Comparison of ENCODE assay signal across 19 mouse cellular contexts in the genomic region with DNA sequence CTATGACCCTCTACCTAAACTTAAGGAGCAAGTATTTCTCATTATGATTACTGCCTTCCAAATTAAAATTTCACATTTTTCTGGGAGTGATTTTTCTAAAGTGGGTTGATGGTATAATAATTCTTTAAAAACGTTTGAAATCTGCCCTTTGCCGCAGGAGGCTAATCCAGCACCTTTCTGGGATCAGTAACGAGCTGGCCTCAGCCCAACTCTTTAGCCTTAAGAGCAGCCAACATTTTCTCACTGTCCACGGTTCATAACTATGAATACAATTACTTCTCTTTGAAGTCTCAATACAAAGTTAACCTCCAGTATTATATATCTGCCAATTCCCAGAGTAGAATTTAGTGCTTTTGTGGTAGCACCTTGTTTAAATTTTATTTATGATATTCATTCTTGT.
A peak's percentile ranks its signal among the peaks of the same experiment; 100 is the strongest.
DNase-seq lines count a peak whose midpoint lies in the region; ATAC-seq and TF ChIP-seq lines count a peak whose summit lies in the region.
"Had no signal": no experiment of that assay in that cellular context is flagged by ENCODE, and none has a peak within 500 bp of the region (broad histone marks: within the 10 kb centered on the region; RNA-seq: fewer than 3 reads in every experiment).

No protein-coding gene starts in this region.

- no peak overlapping the region for H3K4me3 ChIP-seq in neural tube, embryonic 15.5 days (replicated peaks)
- H3K4me3 ChIP-seq: embryonic facial prominence, embryonic 12.5 days; forebrain, embryonic 12.5 days; heart, adult 2 months; heart, embryonic 15.5 days; hindbrain, embryonic 15.5 days had no signal

- no peaks in the 10 kb centered on the region for H3K4me1 ChIP-seq in neural tube, embryonic 15.5 days
- H3K4me1 ChIP-seq: embryonic facial prominence, embryonic 12.5 days; forebrain, embryonic 12.5 days; heart, embryonic 15.5 days had no signal

- H3K4me2 ChIP-seq in neural tube, embryonic 15.5 days, result no peak overlapping the region
- H3K4me2 ChIP-seq: embryonic facial prominence, embryonic 12.5 days; forebrain, embryonic 12.5 days; heart, embryonic 11.5 days; heart, embryonic 15.5 days; hindbrain, embryonic 15.5 days had no signal

- ATAC-seq in neural tube, embryonic 15.5 days (ENCODE audit: low FRiP score), result no peak
- ATAC-seq: forebrain, postnatal 0 days; intestine, embryonic 16.5 days had no signal

- H3K36me3 ChIP-seq in neural tube, embryonic 15.5 days, result no peaks in the 10 kb centered on the region
- H3K36me3 ChIP-seq: embryonic facial prominence, embryonic 12.5 days; forebrain, embryonic 12.5 days; heart, embryonic 15.5 days; hindbrain, embryonic 15.5 days had no signal

- no peaks in the 10 kb centered on the region for H3K27me3 ChIP-seq in neural tube, embryonic 15.5 days (replicated peaks)
- H3K27me3 ChIP-seq: embryonic facial prominence, embryonic 12.5 days; forebrain, embryonic 12.5 days; heart, embryonic 15.5 days; hindbrain, embryonic 15.5 days had no signal

- 40% methylated on average over 4 of the region's 4 CpGs for WGBS in neural tube, embryonic 15.5 days

- TF ChIP-seq POLR2A in brain, embryonic 14.5 days (IDR thresholded peaks at IDR 0.05; ENCODE audit: borderline replicate concordance, extremely low read depth, insufficient read depth, insufficient read length, poor library complexity, severe bottlenecking), result no peak

- no peak for TF ChIP-seq CTCF in brain, embryonic 14.5 days (IDR thresholded peaks at IDR 0.05; ENCODE audit: borderline replicate concordance, extremely low read depth, insufficient read depth, insufficient read length)

- H3K9me3 ChIP-seq in neural tube, embryonic 15.5 days (replicated peaks), result no peaks in the 10 kb centered on the region
- H3K9me3 ChIP-seq: embryonic facial prominence, embryonic 12.5 days; forebrain, embryonic 12.5 days; heart, embryonic 15.5 days; hindbrain, embryonic 15.5 days had no signal

- H3K27ac ChIP-seq in neural tube, embryonic 15.5 days (replicated peaks), result no peak overlapping the region
- H3K27ac ChIP-seq: embryonic facial prominence, embryonic 12.5 days; forebrain, embryonic 12.5 days; heart, adult 2 months; heart, embryonic 15.5 days; hindbrain, embryonic 15.5 days had no signal

- H3K9ac ChIP-seq in neural tube, embryonic 15.5 days (replicated peaks), result no peak overlapping the region
- H3K9ac ChIP-seq: embryonic facial prominence, embryonic 12.5 days; forebrain, embryonic 12.5 days; forebrain, postnatal 0 days; heart, embryonic 15.5 days; hindbrain, embryonic 15.5 days had no signal

- intact Hi-C loops in left cerebral cortex, postnatal 4 days (cut with DNase I), result no loop called here
- intact Hi-C loops in left cerebral cortex, postnatal 25 days (cut with DNase I), result no loop called here

- peak; percentile 69 to 77 for DNase-seq in cerebellum, postnatal 10 days
- no peak for DNase-seq in cerebellum, adult 9-11 months
- peak; percentile 25 for DNase-seq in left cerebral cortex, postnatal 4 days
- no peak for DNase-seq in left cerebral cortex, postnatal 25 days (ENCODE audit: low spot score in 2 of 2)
- peak; percentile 69 for DNase-seq in brain, embryonic 14.5 days (ENCODE audit: low read depth)
- DNase-seq in lung, postnatal 10 days, result no peak
- DNase-seq: adrenal gland, adult 8-10 months; adrenal gland, postnatal 36 days; forebrain, postnatal 0 days; gastrocnemius, postnatal 14 days; heart, adult 2 months; kidney, adult 8-10 months had no signal

Comparison
In these comparisons a context has a peak if more than half of its experiments do, and no peak if none do; other contexts are left out.
1. DNase-seq: peak in cerebellum, postnatal 10 days (2 of 2), left cerebral cortex, postnatal 4 days (single experiment) and brain, embryonic 14.5 days (single experiment); none in cerebellum, adult 9-11 months (single experiment), left cerebral cortex, postnatal 25 days (0 of 2) and lung, postnatal 10 days (single experiment).